Mouse (Mus musculus) WW6 (cell line): ENCODE measurements at regions not wholly inside any gene's neighbourhood (a gene's known extent, or its start where the extent isn't known, plus 50 kb on each side); places are given as distances from the start of the nearest gene placed in this dataset.

ENCODE experiments used
- DNase-seq: peaks from one replicate; pipeline ENCODE4 v3.0.0-alpha.2; 2013; ENCODE audit warnings: low read depth, low spot score

- DNase-seq = no peak
Observed at GRCm38 (mm10) chr9:118204456-118204855, 54.5 kb upstream of the Cmc1 start.

DNA sequence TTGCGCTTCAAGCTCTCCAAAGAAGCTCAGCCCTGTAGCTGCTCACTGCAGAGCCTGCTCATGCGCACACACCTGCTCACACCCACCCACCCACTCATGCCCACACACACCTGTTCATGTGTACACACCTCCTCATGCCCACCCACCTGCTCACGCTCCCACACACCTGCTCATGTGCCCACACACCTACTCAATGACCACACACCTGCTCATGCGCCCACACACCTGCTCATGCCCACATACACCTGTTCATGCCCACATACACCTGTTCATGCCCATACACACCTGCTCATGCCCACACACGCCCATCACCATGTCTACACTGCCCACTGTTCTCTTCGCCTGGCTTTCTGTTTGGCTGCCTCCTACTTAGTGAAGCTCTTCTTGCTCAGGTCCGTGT is 56.5 kb upstream of the Cmc1 start:
- no peak for DNase-seq

GRCm38 (mm10) chr9:118219696-118220095 is 69.7 kb upstream of the Cmc1 start:
- no peak for DNase-seq

- DNase-seq = no peak
Observed at GRCm38 (mm10) chr9:118221186-118221585, 71.2 kb upstream of the Cmc1 start.

DNA sequence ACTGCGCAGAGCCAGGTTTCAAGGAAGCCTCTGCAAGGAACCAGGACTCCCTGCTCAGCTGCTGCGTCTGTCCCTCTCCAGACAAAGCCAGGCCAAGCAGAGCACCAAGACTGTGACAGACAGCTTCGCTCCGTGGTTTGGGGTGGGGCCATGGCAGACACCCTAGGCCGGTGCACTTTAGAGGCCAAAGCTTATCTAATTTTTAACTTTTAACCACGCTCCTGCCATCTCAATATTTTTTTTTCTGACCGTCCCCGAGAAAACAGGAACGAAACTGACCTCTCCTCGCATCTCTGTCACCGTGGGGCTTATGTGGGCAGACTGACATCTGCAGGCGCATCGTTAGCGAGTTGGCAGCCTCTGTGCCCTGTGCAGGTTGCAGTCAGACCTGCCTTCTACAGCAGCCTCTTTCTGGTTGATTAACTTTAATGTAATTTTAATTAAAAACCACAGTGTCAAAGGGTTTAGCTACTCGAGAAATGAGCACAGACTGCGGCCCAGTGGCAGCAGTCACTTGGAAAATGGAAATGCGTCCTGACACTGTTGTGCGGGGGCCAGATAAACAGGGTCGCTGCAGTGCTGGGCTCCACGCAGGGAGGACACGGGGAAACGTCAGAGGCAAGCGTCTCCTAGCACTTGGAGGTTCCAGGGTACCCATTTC is 77.6 kb upstream of the Cmc1 start:
- DNase-seq = no peak

DNA sequence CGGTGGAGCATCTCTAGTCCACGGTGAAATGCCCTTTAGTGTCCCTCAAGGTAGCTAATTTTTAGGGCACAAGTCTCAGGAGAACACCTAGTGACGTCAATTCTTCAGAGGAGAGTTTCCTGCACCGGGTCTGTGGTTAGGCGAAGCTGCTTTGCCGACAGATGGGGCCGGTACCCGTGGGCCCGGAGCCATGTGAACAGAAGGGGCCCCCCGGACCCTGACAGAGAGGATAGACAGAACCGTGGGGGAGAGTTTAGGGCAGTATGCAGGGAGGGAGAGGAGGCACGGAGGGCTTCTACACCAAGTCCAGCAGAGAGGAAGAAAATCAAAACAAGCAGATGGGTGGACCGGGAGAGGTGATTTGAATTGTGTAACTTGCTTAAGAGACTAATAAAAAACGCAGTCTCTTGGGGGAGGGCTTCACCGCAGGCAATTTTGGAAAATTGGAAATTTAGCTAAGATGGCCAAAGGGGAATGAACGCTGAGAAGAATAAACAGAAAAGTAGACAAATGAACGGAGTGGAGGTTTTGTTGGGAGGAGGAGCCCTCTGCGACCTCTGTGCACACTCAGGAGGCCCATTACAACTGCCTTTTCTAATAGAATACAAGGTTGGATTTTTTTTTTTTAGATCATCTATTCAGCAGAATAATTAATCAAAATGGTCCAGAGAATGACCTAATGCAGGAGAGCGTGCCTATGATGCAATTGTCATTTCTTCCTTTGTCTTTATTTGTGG is 78.9 kb upstream of the Cmc1 start:
- DNase-seq = no peak

DNA sequence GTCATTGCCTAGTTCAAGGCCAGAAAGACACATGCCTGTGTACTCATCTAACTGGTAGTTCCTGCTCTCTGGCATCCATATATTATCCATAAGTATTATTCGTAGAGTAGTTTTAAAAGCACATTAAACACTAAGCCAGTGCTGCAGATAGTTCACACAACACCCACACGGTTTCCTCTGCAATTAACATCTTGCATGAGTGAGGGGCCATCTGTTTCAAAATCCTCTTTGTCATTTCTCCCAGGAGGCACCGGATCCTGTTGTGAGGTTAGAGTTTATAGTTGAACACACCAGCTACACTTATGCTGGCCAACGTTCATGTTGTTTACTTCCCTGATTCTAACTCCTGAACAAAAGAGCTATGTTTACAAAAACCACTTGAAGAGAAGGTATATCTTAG is 90.7 kb upstream of the Cmc1 start:
- DNase-seq = no peak

- no peak for DNase-seq
Observed at GRCm38 (mm10) chr9:118246820-118247628, 97.0 kb upstream of the Cmc1 start.

DNA sequence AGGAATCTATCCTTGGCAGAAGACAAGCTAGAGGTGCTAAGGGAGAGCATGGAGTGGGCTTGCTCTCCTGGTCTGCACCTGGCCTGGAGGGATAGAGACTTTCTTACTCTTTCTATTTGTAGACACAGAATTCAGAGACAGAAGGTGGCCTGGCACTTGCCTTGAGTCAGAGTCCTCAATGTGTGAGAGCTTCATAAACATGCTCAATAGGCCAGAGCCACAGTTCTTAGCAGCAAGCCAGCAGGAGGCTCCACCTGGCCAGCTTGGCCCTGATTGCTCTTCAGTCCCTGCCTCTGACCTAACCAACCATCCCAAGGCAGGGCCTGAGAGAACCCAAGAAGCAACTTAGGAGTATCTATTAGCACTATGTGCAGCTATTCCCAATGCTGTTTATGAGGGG is 103.9 kb upstream of the Cmc1 start:
- no peak for DNase-seq

DNA sequence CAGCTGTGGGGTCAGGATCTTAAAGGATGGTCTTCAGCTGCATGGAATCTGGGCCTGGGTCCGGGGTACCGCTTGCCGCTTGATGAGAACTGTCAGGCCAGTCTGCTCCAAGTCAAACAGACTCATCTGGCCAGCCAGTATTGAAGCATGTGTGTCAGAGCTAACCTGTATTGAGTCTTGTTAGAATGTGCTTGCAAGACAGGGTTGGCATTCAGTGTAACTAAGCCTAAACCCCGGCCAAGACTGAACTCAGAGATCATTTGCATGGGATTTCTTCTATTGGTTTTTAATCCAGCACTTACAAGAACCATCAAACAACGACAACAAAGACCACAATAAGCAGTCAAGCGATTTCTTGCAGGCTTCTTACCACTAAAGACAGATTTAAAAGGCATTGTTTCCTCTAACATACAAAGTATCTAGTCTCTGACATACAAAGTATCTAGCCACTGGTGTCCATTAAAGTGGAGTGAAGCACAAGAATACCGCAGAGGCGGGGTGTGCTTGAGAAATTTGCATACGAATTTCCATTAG is 105.3 kb upstream of the Cmc1 start:
- no peak for DNase-seq

- peak; percentile 24 for DNase-seq
Observed at GRCm38 (mm10) chr9:118255751-118256266, 105.8 kb upstream of the Cmc1 start.

DNA sequence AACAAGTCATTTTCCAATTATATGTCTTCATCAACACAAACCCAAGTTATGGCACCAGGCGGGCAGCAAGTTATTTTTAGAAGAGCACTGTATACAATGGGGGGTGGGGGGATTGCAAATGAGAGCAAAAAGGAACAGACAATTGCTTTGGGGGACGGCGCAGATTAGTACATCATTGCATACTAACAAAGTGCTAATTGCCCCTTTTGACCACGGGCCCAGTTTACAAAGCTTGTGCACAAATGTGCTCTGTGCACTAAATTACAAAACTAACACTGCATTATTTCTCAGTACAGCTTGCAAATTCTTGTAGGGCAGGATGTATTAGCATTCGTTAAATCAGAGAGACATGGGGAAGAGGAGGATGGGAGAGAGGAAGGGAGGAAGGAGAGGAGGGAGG is 116.3 kb upstream of the Cmc1 start:
- DNase-seq = no peak

DNA sequence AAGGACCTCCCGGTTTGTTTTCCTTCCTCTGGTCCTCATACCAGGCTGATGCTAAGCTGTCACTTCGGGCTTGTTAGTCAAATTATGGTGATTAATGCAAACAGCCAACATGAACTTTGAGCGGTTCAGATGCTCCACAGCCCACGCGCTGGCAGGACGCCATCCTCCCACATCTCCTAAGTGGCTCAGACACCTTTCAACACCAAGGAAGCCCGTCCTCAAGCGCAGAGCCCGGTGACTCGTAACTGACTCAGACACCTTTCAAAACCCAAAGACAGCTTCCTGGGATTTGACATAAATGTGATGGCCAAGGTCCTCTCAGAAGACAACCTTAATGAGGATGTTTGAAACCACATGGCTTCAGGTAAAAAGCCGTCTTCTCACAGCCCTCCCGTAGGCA is 121.7 kb upstream of the Cmc1 start:
- no peak for DNase-seq

- DNase-seq = no peak
Observed at GRCm38 (mm10) chr9:118272713-118273407, 122.9 kb upstream of the Cmc1 start.

DNA sequence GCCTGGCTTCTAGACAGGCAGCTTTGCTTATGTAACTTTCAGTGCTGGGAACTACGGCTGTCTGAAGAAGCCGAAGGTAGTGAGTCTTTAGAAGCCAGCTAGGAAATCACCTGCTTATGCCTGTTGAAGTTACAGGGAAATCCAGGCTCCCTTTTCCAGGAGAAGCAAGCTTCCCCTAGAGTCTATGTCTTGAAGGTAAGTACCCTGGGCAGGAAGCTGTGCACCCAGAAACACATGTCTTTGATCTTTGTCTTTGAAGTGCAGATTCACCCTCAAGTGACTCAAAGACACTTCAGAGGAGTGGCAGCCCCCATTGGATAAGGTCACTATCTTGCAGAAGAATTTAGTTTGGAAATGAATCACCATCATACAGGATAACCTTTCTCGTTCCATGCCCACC is 135.5 kb upstream of the Cmc1 start:
- DNase-seq = no peak

- DNase-seq = no peak
Observed at GRCm38 (mm10) chr9:118287606-118288005, 137.6 kb upstream of the Cmc1 start.

DNA sequence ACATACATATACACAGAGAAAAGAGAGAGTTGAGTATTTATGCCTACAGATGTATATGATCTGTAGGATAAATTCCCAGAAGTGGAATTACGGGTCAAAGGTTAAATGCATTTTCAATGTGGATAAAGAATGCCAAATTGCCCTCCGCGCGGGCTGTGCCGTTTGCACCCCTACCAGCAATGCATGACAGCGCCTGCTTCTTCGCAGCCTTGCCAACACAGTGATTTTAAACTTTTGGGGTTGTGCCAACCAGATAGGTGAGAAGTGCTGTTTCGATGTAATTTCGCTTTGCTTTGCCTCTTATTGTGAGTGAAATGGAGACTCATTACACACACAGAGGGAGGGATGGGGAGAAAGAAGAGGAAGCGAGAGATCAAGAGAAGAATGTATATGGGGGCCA is 142.9 kb upstream of the Cmc1 start:
- no peak for DNase-seq

DNA sequence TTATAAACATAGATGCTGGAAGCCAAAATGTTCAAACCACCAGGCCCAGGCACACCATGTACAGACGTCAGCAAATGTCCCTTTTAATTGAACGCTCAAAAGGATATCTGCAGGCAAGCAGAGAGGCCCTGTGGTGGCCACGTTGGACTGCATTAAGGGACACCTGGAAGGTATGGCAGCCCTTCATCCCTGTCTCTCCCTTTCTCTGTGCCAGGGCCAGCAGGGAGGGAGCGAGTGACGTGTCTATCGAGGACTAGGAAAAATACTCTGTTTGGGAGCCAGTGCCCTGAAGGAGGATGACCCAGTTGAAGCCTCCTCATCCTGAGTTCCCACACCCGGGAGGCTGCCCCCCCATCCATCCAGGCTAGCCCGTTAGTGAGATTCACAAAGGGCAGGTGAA is 144.0 kb upstream of the Cmc1 start:
- DNase-seq = no peak

DNA sequence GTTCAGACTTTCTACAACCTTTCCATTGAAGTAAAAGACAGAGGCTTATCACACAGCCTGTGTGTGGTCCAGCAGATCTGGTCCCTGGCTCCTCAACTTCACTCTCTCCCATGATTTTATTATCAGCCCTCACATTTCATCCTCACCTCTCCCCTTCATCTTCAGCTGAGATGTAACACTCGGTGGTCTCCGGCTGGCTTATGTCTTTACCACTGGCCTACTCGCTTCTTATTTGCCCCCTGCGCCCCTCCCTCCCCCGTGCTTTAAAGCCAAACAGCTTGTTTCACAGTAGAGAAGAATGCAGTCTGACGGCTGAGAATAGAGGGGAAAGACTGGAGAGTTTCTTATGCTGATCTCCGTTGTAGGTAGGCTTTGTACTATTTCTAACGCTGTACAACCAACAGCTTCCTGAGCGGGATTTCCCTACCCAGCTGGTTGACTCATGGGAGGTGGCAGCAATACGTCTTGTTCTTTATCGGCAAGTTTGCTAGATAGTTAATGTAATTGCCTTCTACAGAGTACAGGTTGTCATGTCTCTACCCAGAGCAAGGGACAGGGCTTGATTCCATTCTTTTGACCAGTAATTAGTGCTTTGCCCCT is 152.9 kb upstream of the Cmc1 start:
- DNase-seq = no peak

GRCm38 (mm10) chr9:118318357-118319140 is 159.5 kb upstream of the Eomes start:
- no peak for DNase-seq
